Mouse (Mus musculus): Measurements from ENCODE around the gene Trpc7.

DNA sequence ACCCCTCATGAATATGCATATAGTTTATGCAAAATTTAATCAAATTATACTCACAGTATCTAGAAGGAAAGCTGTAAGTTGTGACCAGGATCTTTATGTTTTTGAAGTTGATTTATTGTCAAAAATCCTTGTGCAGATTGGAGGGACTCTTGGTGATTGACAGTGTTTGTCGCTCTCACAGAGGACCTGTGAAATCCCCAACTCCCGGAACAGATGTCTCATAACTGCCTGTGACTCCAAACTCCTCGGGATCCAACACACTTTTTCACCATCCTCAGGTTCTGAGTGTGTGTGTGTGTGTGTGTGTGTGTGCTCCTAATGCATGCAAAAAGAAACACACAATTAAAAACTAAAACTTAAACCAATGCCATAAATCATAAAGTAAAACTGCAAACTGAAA is 25.5 kb upstream of the Trpc7 start:
- TF ChIP-seq TAL1 (IDR thresholded peaks at IDR 0.05; ENCODE audit: low read length) (no peak), GATA1 (IDR thresholded peaks at IDR 0.05; ENCODE audit: low read length) (no peak)
